Mouse (Mus musculus) olfactory bulb, adult 2 months (tissue): ENCODE data around the gene Aox1.

ENCODE experiments used
- CTCF ChIP-seq: fragments of 200-500 bp; IDR thresholded peaks from 2 replicates; pipeline ENCODE4 v1.5.1; 2012; ENCODE audit warnings: low read depth, mild to moderate bottlenecking, low read length, moderate library complexity; ENCODE audit not compliant: insufficient read depth
- POLR2A ChIP-seq: fragments of 200-500 bp; IDR thresholded peaks from 2 replicates; pipeline ENCODE4 v1.6.1; 2012; ENCODE audit warnings: mild to moderate bottlenecking, low read depth, low read length, moderate library complexity; ENCODE audit not compliant: insufficient read depth

DNA sequence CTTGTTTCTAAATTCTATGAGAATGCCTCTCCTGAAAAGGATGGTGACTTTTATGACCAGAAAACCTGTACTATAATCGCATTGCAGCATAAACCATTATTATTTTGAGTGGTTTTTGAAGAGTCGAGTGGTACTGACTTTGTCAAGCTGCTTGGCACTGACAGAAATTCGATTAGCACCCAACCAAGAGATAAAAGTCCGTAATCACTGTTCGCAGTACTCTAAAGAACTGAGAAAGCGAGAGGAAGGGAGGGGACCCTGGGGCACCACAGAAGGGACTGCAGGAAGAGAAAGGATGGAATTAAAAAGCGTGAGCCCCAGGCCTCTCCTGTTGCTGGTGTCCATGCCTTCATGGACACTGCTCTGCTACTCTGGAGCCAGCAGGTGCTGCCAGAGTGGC, 2.0 kb upstream of the Aox1 start:
- TF ChIP-seq POLR2A (no peak), CTCF (no peak)
